7 mouse cellular contexts compared by ENCODE assay signal in the genomic region with DNA sequence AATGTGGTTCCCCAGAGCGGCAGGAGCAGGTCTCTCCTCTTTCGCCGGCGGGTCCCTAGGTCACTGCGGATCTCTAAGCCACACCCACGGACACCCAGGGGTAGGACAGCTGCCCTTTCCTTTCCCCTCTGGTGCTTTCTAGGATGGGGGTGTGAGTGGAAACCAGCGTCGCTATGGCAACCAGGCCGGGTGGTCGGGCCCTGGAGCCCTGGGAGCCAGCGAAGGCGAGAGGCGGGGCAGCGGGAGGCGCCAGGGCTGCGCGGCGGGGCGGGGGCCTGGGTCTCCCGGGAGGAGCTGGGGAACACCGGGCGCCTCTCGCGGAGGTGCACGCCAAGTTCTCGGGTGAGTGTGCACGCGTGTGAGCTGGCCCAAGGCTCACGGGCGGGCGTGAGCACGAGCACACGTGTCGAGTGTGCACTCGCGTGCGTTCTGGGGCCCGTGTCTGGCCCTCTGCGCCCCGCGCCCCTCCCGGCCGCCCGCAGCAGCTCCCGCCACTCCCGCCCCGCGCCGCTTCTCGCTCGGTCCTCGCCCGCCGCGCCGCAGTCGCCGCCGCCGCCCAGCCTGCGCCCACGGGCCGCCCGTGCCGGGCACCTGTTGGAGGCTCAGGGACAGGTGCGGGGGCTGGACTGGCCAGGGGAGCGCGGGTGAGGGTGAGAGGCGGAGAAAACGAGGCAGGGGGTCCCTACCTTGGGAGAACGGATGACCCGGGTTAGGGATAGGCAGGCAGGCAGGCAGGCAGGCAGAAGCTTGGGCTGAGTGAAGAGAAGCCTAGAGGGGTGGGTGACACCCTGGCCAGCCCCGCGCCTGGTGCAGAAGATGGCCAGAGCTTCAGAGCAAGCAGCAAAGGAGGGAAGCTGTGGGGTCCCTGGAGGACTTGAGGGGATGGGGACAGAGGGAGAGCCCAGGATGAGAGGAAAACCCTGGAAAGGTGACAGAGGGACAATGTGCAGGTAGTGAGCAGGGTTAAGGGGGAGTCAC. TPM values are rescaled to one million over a fixed set of nuclear protein-coding genes. Genes with fewer than 3 reads are reported as not detected.
DNase-seq lines count a peak whose midpoint lies in the region; ATAC-seq and TF ChIP-seq lines count a peak whose summit lies in the region.

No protein-coding gene starts in this region.

- H3K27ac ChIP-seq in left cerebral cortex, adult 2 months: peak overlapping the region; percentile 77
- no peak overlapping the region for H3K27ac ChIP-seq in brown adipose tissue, adult 24 weeks (replicated peaks; ENCODE audit: low read depth, low read length)
- H3K27ac ChIP-seq in forebrain, embryonic 12.5 days: no peak overlapping the region; the same call in 1 of the 2 replicates
- H3K27ac ChIP-seq in liver, embryonic 13.5 days: no peak overlapping the region
- H3K27ac ChIP-seq in testis, adult 2 months (ENCODE audit: control insufficient read depth, insufficient read depth, low read depth, low read length): no peak overlapping the region

- peak overlapping the region; percentile 75 for H3K9ac ChIP-seq in forebrain, embryonic 12.5 days
- H3K9ac ChIP-seq in liver, embryonic 13.5 days: peak overlapping the region; percentile 43; the same call in 1 of the 2 replicates

- under 1% methylated on average over 63 of the region's 74 CpGs for WGBS in forebrain, embryonic 12.5 days
- 1% methylated on average over 71 of the region's 74 CpGs for WGBS in liver, embryonic 13.5 days (ENCODE audit: insufficient replicate concordance)

- H3K36me3 ChIP-seq in forebrain, embryonic 12.5 days (replicated peaks): peaks cover 14% of the 10 kb centered on the region
- peaks cover 12% of the 10 kb centered on the region for H3K36me3 ChIP-seq in liver, embryonic 13.5 days
- no peaks in the 10 kb centered on the region for H3K36me3 ChIP-seq in testis, adult 2 months (ENCODE audit: control insufficient read depth, insufficient read depth, low read length)

- peak overlapping the region; percentile 100 for H3K4me2 ChIP-seq in forebrain, embryonic 12.5 days
- H3K4me2 ChIP-seq in liver, embryonic 13.5 days: peak overlapping the region; percentile 67

- peaks cover 42% of the 10 kb centered on the region for H3K27me3 ChIP-seq in forebrain, embryonic 12.5 days
- peaks cover 70% of the 10 kb centered on the region for H3K27me3 ChIP-seq in liver, embryonic 13.5 days
- H3K27me3 ChIP-seq in testis, adult 2 months (ENCODE audit: control insufficient read depth, insufficient read depth, low read length): no peaks in the 10 kb centered on the region

- H3K4me3 ChIP-seq in left cerebral cortex, adult 2 months: peak overlapping the region; percentile 66
- H3K4me3 ChIP-seq in brown adipose tissue, adult 24 weeks (ENCODE audit: insufficient read depth, low read depth, low read length): peak overlapping the region; percentile 32
- H3K4me3 ChIP-seq in forebrain, embryonic 12.5 days (replicated peaks): peak overlapping the region; percentile 64
- H3K4me3 ChIP-seq in liver, embryonic 13.5 days (replicated peaks): peak overlapping the region; percentile 53
- H3K4me3 ChIP-seq in testis, adult 2 months (ENCODE audit: control insufficient read depth, low read depth, low read length): peak overlapping the region; percentile 46

- no peak for TF ChIP-seq CTCF in left cerebral cortex, adult 2 months (IDR thresholded peaks at IDR 0.05)
- no peak for TF ChIP-seq CTCF in testis, adult 2 months (IDR thresholded peaks at IDR 0.05; ENCODE audit: control insufficient read depth, insufficient read depth, insufficient replicate concordance, low read depth, low read length)

- H3K4me1 ChIP-seq in brown adipose tissue, adult 24 weeks (ENCODE audit: control insufficient read depth, insufficient read depth, insufficient read length, low read length): no peaks in the 10 kb centered on the region
- H3K4me1 ChIP-seq in forebrain, embryonic 12.5 days: peaks cover 40% of the 10 kb centered on the region
- H3K4me1 ChIP-seq in liver, embryonic 13.5 days (replicated peaks): peaks cover 15% of the 10 kb centered on the region
- peaks cover 21% of the 10 kb centered on the region for H3K4me1 ChIP-seq in testis, adult 2 months (ENCODE audit: control insufficient read depth, insufficient read depth, low read length)

- DNase-seq in left cerebral cortex, adult 2 months (ENCODE audit: extremely low spot score in 1 of 2, low spot score in 2 of 2): no peak
- DNase-seq in left cerebral cortex, postnatal 25 days (ENCODE audit: low spot score in 2 of 2): no peak
- DNase-seq in liver, embryonic 13.5 days: no peak
- DNase-seq in urinary bladder, postnatal 4 days (ENCODE audit: low spot score in 2 of 2): no peak

- no peak for TF ChIP-seq POLR2A in testis, adult 2 months (IDR thresholded peaks at IDR 0.05; ENCODE audit: control insufficient read depth, low read depth, low read length)

- H3K9me3 ChIP-seq in forebrain, embryonic 12.5 days: no peaks in the 10 kb centered on the region
- H3K9me3 ChIP-seq in liver, embryonic 13.5 days (replicated peaks): no peaks in the 10 kb centered on the region

- peak; percentile 70 for ATAC-seq in forebrain, embryonic 12.5 days (ENCODE audit: low FRiP score)
- no peak for ATAC-seq in liver, embryonic 13.5 days (ENCODE audit: low read depth)

- intact Hi-C loops in left cerebral cortex, adult 2 months (cut with DNase I): no loop called here
- intact Hi-C loops in left cerebral cortex, postnatal 25 days (cut with DNase I): no loop called here

RNA-seq across cellular contexts. Expression of gene Doc2a, which starts 0.5 kb away (rescaled TPM):
- 10 to 100 TPM; 46.9 to 51.7 TPM for total RNA-seq in left cerebral cortex, adult 2 months (2021)
- 10 to 100 TPM; 47.8 to 57.6 TPM for total RNA-seq in left cerebral cortex, postnatal 25 days (2021)
- polyA plus RNA-seq in brown adipose tissue, adult 24 weeks (2012; ENCODE audit: insufficient read depth, insufficient read length, missing spikeins): not detected in 2 replicates
- 5.5 and 6.6 TPM in 2 replicates for polyA plus RNA-seq in forebrain, embryonic 12.5 days (2016; fragmentation: Nextera tagmentation; extraction: Ambion mirVana)
- polyA plus RNA-seq in liver, embryonic 13.5 days (2015; fragmentation: Nextera tagmentation; extraction: Ambion mirVana): 0.12 and 0.29 TPM in 2 replicates
- 1.9 and 2.2 TPM in 2 replicates for polyA plus RNA-seq in testis, adult 2 months (2012; rRNA removed)

RNA-seq across cellular contexts. Expression of gene Hirip3, which starts 14.1 kb away (rescaled TPM):
- 10 to 100 TPM; 36.6 to 40.9 TPM for total RNA-seq in left cerebral cortex, adult 2 months (2021)
- 10 to 100 TPM; 25.5 to 35.0 TPM for total RNA-seq in left cerebral cortex, postnatal 25 days (2021)
- 6.1 and 7.4 TPM in 2 replicates for polyA plus RNA-seq in brown adipose tissue, adult 24 weeks (2012; ENCODE audit: insufficient read depth, insufficient read length, missing spikeins)
- 53.3 TPM in 2 replicates for polyA plus RNA-seq in forebrain, embryonic 12.5 days (2016; fragmentation: Nextera tagmentation; extraction: Ambion mirVana)
- 17.8 and 18.9 TPM in 2 replicates for polyA plus RNA-seq in liver, embryonic 13.5 days (2015; fragmentation: Nextera tagmentation; extraction: Ambion mirVana)
- 76.6 and 77.1 TPM in 2 replicates for polyA plus RNA-seq in testis, adult 2 months (2012; rRNA removed)

RNA-seq across cellular contexts. Expression of gene Ino80e, which starts 14.5 kb away (rescaled TPM):
- 10 to 100 TPM; 52.5 to 53.2 TPM for total RNA-seq in left cerebral cortex, adult 2 months (2021)
- 10 to 100 TPM; 44.9 to 49.9 TPM for total RNA-seq in left cerebral cortex, postnatal 25 days (2021)
- 16.4 and 27.1 TPM in 2 replicates for polyA plus RNA-seq in brown adipose tissue, adult 24 weeks (2012; ENCODE audit: insufficient read depth, insufficient read length, missing spikeins)
- polyA plus RNA-seq in forebrain, embryonic 12.5 days (2016; fragmentation: Nextera tagmentation; extraction: Ambion mirVana): 96.5 and 108 TPM in 2 replicates
- 55.2 and 65.3 TPM in 2 replicates for polyA plus RNA-seq in liver, embryonic 13.5 days (2015; fragmentation: Nextera tagmentation; extraction: Ambion mirVana)
- 74.1 and 80.9 TPM in 2 replicates for polyA plus RNA-seq in testis, adult 2 months (2012; rRNA removed)

RNA-seq across cellular contexts. Expression of gene 4930451I11Rik, which starts 16.3 kb away (rescaled TPM):
- not detected for total RNA-seq in left cerebral cortex, adult 2 months (2021)
- not detected for total RNA-seq in left cerebral cortex, postnatal 25 days (2021)
- polyA plus RNA-seq in brown adipose tissue, adult 24 weeks (2012; ENCODE audit: insufficient read depth, insufficient read length, missing spikeins): not detected in 2 replicates
- not detected in 2 replicates for polyA plus RNA-seq in forebrain, embryonic 12.5 days (2016; fragmentation: Nextera tagmentation; extraction: Ambion mirVana)
- polyA plus RNA-seq in liver, embryonic 13.5 days (2015; fragmentation: Nextera tagmentation; extraction: Ambion mirVana): not detected in 2 replicates
- 103 and 114 TPM in 2 replicates for polyA plus RNA-seq in testis, adult 2 months (2012; rRNA removed)

RNA-seq across cellular contexts. Expression of gene Taok2, which starts 36.8 kb away (rescaled TPM):
- 100 to 1,000 TPM; 162 to 167 TPM for total RNA-seq in left cerebral cortex, adult 2 months (2021)
- 100 to 1,000 TPM; 149 to 154 TPM for total RNA-seq in left cerebral cortex, postnatal 25 days (2021)
- polyA plus RNA-seq in brown adipose tissue, adult 24 weeks (2012; ENCODE audit: insufficient read depth, insufficient read length, missing spikeins): 17.6 and 22.7 TPM in 2 replicates
- 60.9 and 65.4 TPM in 2 replicates for polyA plus RNA-seq in forebrain, embryonic 12.5 days (2016; fragmentation: Nextera tagmentation; extraction: Ambion mirVana)
- polyA plus RNA-seq in liver, embryonic 13.5 days (2015; fragmentation: Nextera tagmentation; extraction: Ambion mirVana): 11.6 and 12.9 TPM in 2 replicates
- 43.5 and 49.4 TPM in 2 replicates for polyA plus RNA-seq in testis, adult 2 months (2012; rRNA removed)
